Mouse (Mus musculus) liver, embryonic 18 days (tissue): Measurements from ENCODE around the gene Krt31. TPM values are rescaled to one million over a fixed set of nuclear protein-coding genes. Genes with fewer than 3 reads are reported as not detected.

Experiments
- polyA plus RNA-seq: library from polyadenylated mRNA; depleted of rRNA; stranded (reverse); fragments of >200 nt; gene quantifications from 2 replicates; pipeline ENCODE4 v1.2.3, GENCODE M21; 2012; rRNA removed

The Krt31 gene
- polyA plus RNA-seq, result not detected in 2 replicates

GRCm38 (mm10) chr11:100050451-100050850 is at the start of gene Krt31:
TSS of gene Krt31 (minus strand) at chr11:100050551.

GRCm38 (mm10) chr11:100096141-100096540 is 45.8 kb upstream of the Krt31 start, which contains the start of gene Krt35:
TSS of gene Krt35 (minus strand) at chr11:100096241.

GRCm38 (mm10) chr11:100087861-100088260 is 37.5 kb upstream of the Krt31 start, which contains the start of gene Krt32:
TSS of gene Krt32 (minus strand) at chr11:100088226.

GRCm38 (mm10) chr11:100041454-100041853 is 8.9 kb downstream of the Krt31 start, which contains the start of gene Krt34:
TSS of gene Krt34 (minus strand) at chr11:100041554.

DNA sequence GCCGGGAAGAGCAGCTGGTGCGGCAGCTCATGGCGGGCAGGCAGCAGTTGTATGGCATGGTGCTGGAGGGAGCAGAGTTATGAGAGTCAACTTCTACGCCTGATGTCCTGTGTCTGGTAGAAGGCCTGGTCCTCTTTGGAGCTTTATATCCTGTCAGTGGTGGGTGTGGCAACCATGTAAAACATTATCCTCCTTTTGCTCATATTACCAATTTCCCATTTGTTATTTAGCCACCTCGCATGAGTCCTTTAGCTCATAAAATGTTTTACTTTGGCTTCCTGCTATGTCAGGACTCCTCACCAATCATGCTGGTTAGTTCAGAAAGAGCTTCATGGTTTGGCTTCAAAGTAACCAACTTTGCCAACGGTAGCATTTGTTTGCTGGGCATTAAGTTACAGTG is 20.6 kb downstream of the Krt31 start, which contains the start of gene Krt33b:
TSS of gene Krt33b (minus strand) at position 101 of the 400 bp plus-strand sequence.

GRCm38 (mm10) chr11:100016112-100016511 is 34.2 kb downstream of the Krt31 start, which contains the start of gene Krt33a:
TSS of gene Krt33a (minus strand) at chr11:100016212.

Other genes with a start within 250 kb of the Krt31 start
- not detected in 2 replicates for gene Gm11554, start 246.1 kb downstream of the Krt31 start, polyA plus RNA-seq
- gene Krtap4-13, start 240.7 kb downstream of the Krt31 start, polyA plus RNA-seq, result not detected in 2 replicates
- not detected in 2 replicates for gene Gm11564, start 234.9 kb downstream of the Krt31 start, polyA plus RNA-seq
- not detected in 2 replicates for gene 2300003K06Rik, start 212.5 kb downstream of the Krt31 start, polyA plus RNA-seq
- not detected in 2 replicates for gene Krtap4-16, start 198.9 kb downstream of the Krt31 start, polyA plus RNA-seq
- not detected in 2 replicates for gene Gm11568, start 192.6 kb downstream of the Krt31 start, polyA plus RNA-seq
- not detected in 2 replicates for gene Gm11559, start 186.1 kb downstream of the Krt31 start, polyA plus RNA-seq
- gene Krtap9-1, start 177.2 kb downstream of the Krt31 start, polyA plus RNA-seq, result not detected in 2 replicates
- not detected in 2 replicates for gene Gm11567, start 171.4 kb downstream of the Krt31 start, polyA plus RNA-seq
- not detected in 2 replicates for gene Krtap31-1, start 142.6 kb downstream of the Krt31 start, polyA plus RNA-seq
- gene Gm11565, start 135.8 kb downstream of the Krt31 start, polyA plus RNA-seq, result not detected in 2 replicates
- not detected in 2 replicates for gene Krtap31-2, start 114.3 kb downstream of the Krt31 start, polyA plus RNA-seq
- gene Krtap9-5, start 102.1 kb downstream of the Krt31 start, polyA plus RNA-seq, result not detected in 2 replicates
- not detected in 2 replicates for gene Krtap29-1, start 71.5 kb downstream of the Krt31 start, polyA plus RNA-seq
- not detected in 2 replicates for gene Krtap16-1, start 64.0 kb downstream of the Krt31 start, polyA plus RNA-seq
- gene Krtap17-1, start 56.6 kb downstream of the Krt31 start, polyA plus RNA-seq, result not detected in 2 replicates
- not detected in 2 replicates for gene Krt33a, start 34.3 kb downstream of the Krt31 start, polyA plus RNA-seq
- not detected in 2 replicates for gene Krt33b, start 20.7 kb downstream of the Krt31 start, polyA plus RNA-seq
- not detected in 2 replicates for gene Krt34, start 9.0 kb downstream of the Krt31 start, polyA plus RNA-seq
- not detected in 2 replicates for gene Krt32, start 37.7 kb upstream of the Krt31 start, polyA plus RNA-seq
- not detected in 2 replicates for gene Krt35, start 45.7 kb upstream of the Krt31 start, polyA plus RNA-seq
- not detected in 2 replicates for gene Krt36, start 55.1 kb upstream of the Krt31 start, polyA plus RNA-seq
- gene Krt13, start 71.0 kb upstream of the Krt31 start, polyA plus RNA-seq, result not detected in 2 replicates
- 0.02 TPM in 1 of 2 replicates, not detected in the other for gene Krt15, start 85.4 kb upstream of the Krt31 start, polyA plus RNA-seq
- gene Krt19, start 98.1 kb upstream of the Krt31 start, polyA plus RNA-seq, result 7.7 and 10.3 TPM in 2 replicates
- not detected in 2 replicates for gene Krt9, start 142.7 kb upstream of the Krt31 start, polyA plus RNA-seq
- gene Krt14, start 157.0 kb upstream of the Krt31 start, polyA plus RNA-seq, result 0.66 and 0.87 TPM in 2 replicates
- gene Krt16, start 198.4 kb upstream of the Krt31 start, polyA plus RNA-seq, result not detected in 2 replicates
- 0.17 and 0.23 TPM in 2 replicates for gene Krt17, start 210.5 kb upstream of the Krt31 start, polyA plus RNA-seq
- not detected in 2 replicates for gene Krt42, start 219.3 kb upstream of the Krt31 start, polyA plus RNA-seq